Mouse (Mus musculus) cortical plate, adult 2 months (tissue): ENCODE results near the gene Pik3cd. TPM values are rescaled to one million over a fixed set of nuclear protein-coding genes. Genes with fewer than 3 reads are reported as not detected.

Experiments used
- H3K27ac ChIP-seq: fragments of 200-500 bp; 2 replicates; pipeline ENCODE4 v1.5.1; 2012; ENCODE audit warnings: low read length, control low read depth, inconsistent platforms; ENCODE audit not compliant: insufficient read depth
- H3K4me1 ChIP-seq: fragments of 200-500 bp; 2 replicates; pipeline ENCODE4 v1.6.1; 2011; ENCODE audit warnings: low read length; ENCODE audit not compliant: control insufficient read depth, insufficient read depth
- H3K4me3 ChIP-seq: fragments of 200-500 bp; 2 replicates; pipeline ENCODE4 v1.5.1; 2011; ENCODE audit warnings: mild to moderate bottlenecking, low read length, control low read depth; ENCODE audit not compliant: insufficient read depth
- CTCF ChIP-seq: fragments of 200-500 bp; IDR thresholded peaks from 2 replicates; pipeline ENCODE4 v1.5.1; 2011; ENCODE audit warnings: mild to moderate bottlenecking, control low read depth, low read length; ENCODE audit not compliant: insufficient read depth; ENCODE audit errors: extremely low read depth
- POLR2A ChIP-seq: fragments of 200-500 bp; IDR thresholded peaks from 2 replicates; pipeline ENCODE4 v1.6.1; 2011; ENCODE audit warnings: mild to moderate bottlenecking, low read length, control low read depth; ENCODE audit not compliant: insufficient read depth; ENCODE audit errors: extremely low read depth
- polyA plus RNA-seq: library from polyadenylated mRNA; depleted of rRNA; stranded (reverse); fragments of >200 nt; gene quantifications from 2 replicates; pipeline ENCODE4 v1.2.3, GENCODE M21; 2012

Gene Pik3cd
- polyA plus RNA-seq, 1 experiment: 13.2 TPM

- Histone ChIP-seq H3K4me1 (no peaks in the 10 kb centered on the region), H3K27ac (no peak overlapping the region), H3K4me3 (no peak overlapping the region)
- TF ChIP-seq CTCF (no peak), POLR2A (no peak)
These were observed 9.1 kb upstream of the Pik3cd start for GRCm38 (mm10) chr4:149711485-149711884.

GRCm38 (mm10) chr4:149710510-149710909 is 8.1 kb upstream of the Pik3cd start:
- H3K27ac ChIP-seq: no peak overlapping the region
- no peak overlapping the region for H3K4me3 ChIP-seq
- H3K4me1 ChIP-seq: no peaks in the 10 kb centered on the region
- TF ChIP-seq POLR2A (no peak), CTCF (peak; percentile 94)

- H3K4me1 ChIP-seq: no peaks in the 10 kb centered on the region
- no peak for TF ChIP-seq POLR2A
- no peak for TF ChIP-seq CTCF
- H3K4me3 ChIP-seq: no peak overlapping the region
- H3K27ac ChIP-seq: no peak overlapping the region
These were observed 3.6 kb upstream of the Pik3cd start for GRCm38 (mm10) chr4:149705941-149706340.

- TF ChIP-seq POLR2A: no peak
- TF ChIP-seq CTCF: no peak
- H3K27ac ChIP-seq: no peak overlapping the region
- H3K4me1 ChIP-seq: no peaks in the 10 kb centered on the region
- no peak overlapping the region for H3K4me3 ChIP-seq
These were observed 2.9 kb upstream of the Pik3cd start for GRCm38 (mm10) chr4:149705298-149705697.

GRCm38 (mm10) chr4:149701426-149702209 is 753 bp downstream of the Pik3cd start:
- no peaks in the 10 kb centered on the region for H3K4me1 ChIP-seq
- TF ChIP-seq POLR2A (peak; percentile 26; the same call in 1 of the 2 replicates), CTCF (no peak)
- H3K27ac ChIP-seq: peak overlapping the region; percentile 35; the same call in 1 of the 2 replicates
- H3K4me3 ChIP-seq: no peak overlapping the region

- Histone ChIP-seq H3K4me1 (no peaks in the 10 kb centered on the region), H3K4me3 (no peak overlapping the region), H3K27ac (no peak overlapping the region)
- no peak for TF ChIP-seq POLR2A
- TF ChIP-seq CTCF: no peak
These were observed 2.4 kb downstream of the Pik3cd start for GRCm38 (mm10) chr4:149699953-149700352.

- TF ChIP-seq CTCF (peak; percentile 42), POLR2A (no peak)
- Histone ChIP-seq H3K27ac (no peak overlapping the region), H3K4me1 (no peaks in the 10 kb centered on the region), H3K4me3 (peak overlapping the region; percentile 4)
These were observed 4.1 kb downstream of the Pik3cd start for GRCm38 (mm10) chr4:149698197-149698821.

GRCm38 (mm10) chr4:149697506-149698196 is 4.7 kb downstream of the Pik3cd start:
- Histone ChIP-seq H3K4me1 (no peaks in the 10 kb centered on the region), H3K27ac (no peak overlapping the region), H3K4me3 (peak overlapping the region; percentile 4; the same call in 1 of the 2 replicates)
- TF ChIP-seq POLR2A: no peak
- no peak for TF ChIP-seq CTCF

- Histone ChIP-seq H3K4me1 (no peaks in the 10 kb centered on the region), H3K27ac (no peak overlapping the region), H3K4me3 (no peak overlapping the region)
- no peak for TF ChIP-seq POLR2A
- TF ChIP-seq CTCF: no peak
These were observed 6.0 kb downstream of the Pik3cd start for GRCm38 (mm10) chr4:149696189-149696971.
